Mouse (Mus musculus): ENCODE measurements around the gene Pomgnt2.

DNA sequence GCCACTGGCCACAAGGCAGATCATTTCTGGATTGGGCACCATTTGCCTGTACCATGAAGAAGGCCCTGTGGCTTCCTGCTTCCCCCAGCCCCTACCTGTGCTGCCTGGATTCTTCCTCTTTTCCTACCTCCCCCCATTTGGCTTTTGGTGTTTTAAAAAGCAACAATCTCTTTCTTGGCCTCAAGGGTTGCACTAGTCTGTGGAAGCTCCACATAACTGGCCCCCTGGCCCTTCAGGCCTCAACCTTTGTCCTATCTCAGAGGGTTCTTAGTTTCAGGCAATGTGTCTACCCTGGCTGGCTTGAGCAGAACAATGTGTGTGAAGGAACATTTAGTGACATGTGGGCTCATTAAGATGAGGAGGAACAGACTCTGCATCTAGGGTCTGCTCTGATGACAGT lies at the start of gene Pomgnt2:
- TF ChIP-seq POLR2A (IDR thresholded peaks at IDR 0.05; ENCODE audit: low read depth, low read length) (no peak), CTCF (IDR thresholded peaks at IDR 0.05; ENCODE audit: borderline replicate concordance, insufficient read depth, low read length) (no peak)
